Mouse (Mus musculus): ENCODE measurements at regions not wholly inside any gene's neighbourhood (a gene's known extent, or its start where the extent isn't known, plus 50 kb on each side); places are given as distances from the start of the nearest gene placed in this dataset.
"Not testable (repeated sequence)": the region's sequence is repeated elsewhere in the genome, so short reads cannot be mapped to it uniquely, and the experiment has no call there.

DNA sequence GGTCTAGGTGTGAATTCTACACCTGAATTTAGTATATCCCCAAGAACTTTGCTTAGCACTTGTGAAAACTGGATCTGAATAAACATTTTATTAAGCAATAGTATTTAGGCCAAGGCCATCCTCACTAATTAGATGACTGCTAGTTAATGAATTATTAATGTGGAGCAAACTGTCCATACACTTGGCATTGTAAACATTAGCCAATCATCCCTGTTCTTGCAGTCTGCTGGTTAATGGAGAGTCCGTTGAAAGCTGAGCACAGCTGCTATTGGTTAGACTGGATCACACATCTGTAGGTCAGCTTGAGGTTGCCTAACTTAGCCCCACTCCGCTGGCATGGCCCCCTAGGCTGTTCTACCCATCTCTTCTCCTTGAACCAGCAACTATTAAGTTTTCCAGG is 826.2 kb upstream of the 4930452B06Rik start:
- no peak for DNase-seq (ENCODE audit: low spot score in 2 of 2)

DNA sequence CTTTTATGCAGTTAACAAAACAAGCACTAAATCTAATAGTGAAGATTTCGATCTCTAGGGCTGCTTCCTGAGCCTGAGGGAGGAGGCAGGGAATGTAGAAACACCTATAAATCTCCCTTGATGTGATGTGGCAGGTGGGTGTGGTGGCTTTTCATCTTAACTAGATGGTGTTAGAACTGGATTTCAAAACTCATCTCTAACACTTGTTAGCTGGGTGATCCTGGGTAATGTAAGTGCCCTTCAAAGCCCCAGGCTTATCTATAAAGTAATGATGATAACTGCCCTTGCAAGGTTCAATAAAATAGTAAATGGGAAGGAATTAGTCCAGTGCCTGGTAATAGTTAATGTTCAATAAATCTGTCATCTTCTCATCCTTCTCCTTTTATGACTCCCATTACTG is 822.5 kb upstream of the 4930452B06Rik start:
- no peak for DNase-seq (ENCODE audit: low spot score in 2 of 2)

DNA sequence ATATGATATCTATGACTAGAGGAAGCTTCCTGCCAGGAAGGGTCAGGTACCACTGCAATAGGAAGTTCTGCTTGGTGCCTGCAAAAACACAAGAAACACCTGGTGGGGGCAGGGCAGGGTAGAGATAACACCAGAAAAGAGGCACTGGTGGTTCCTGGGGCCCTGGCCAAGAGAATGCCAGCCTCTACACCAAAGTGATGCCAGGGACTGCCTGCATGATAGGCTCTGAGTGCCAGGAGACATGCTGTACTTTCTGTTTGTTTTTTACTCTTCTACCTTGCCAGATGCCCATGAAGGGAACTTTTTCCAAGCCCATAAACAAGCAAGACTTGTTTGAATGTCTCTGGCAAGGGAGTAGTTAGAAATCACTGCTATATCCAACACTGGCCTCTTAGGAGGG is 812.9 kb upstream of the 4930452B06Rik start:
- no peak for DNase-seq (ENCODE audit: low spot score in 2 of 2)

DNA sequence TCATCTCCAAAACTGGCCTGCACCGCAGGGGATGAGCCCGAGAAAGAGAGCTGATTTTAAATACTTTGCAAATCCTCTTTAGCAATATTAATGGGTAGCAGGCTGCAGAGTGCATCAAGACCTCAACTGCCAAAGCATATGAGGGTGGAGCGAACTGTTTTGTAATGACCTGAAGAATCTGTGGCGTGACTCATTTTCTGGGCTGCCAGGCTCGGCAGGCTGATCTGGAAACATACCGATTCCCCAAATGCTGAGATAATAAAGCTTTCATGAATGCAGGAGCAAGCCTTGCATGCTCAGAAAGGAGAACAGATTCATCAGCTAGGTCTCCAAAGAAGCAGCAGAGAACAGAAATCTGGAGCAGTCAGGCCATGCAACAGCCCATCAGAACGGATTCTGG is 809.1 kb upstream of the 4930452B06Rik start:
- no peak for DNase-seq (ENCODE audit: low spot score in 2 of 2)

DNA sequence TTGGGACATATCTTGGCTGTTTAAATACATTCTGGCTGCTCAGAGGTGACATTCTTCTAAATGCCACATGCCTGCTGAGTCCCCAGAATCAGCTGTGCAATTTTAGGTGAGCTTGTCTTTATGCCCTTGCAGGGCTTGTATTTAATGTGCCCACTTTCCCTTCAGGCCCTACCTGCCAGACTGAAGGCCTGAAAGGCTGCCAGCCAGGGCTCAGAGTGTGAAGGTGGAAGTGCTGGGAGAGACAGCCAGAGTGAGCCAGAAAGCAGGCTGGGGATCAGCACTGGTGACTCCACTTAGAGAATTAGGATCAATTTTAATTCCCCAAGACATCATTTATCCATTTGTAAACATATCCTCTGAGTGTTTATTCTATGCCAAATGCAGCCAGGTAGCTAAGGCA is 803.6 kb upstream of the 4930452B06Rik start:
- DNase-seq (ENCODE audit: low spot score in 2 of 2): no peak

DNA sequence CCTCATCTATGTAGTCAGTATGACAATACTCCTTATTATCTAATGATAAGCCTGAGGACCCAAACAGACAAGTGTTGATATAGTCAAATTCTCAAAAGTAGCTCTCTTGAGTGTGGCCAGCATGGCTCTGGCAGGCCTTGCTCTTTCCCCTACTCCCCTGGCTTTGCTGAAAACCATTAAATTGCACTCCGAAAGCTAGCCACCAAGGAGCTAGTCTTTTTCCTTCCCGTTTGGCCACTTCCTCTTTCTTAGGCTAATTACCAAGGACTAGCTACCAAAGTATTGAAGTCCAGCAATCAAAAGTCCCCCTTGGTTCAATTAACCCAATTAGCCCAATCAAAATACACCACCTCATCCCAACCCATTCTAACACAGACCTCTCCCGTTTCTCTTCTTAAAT is 802.6 kb upstream of the 4930452B06Rik start:
- no peak for DNase-seq (ENCODE audit: low spot score in 2 of 2)

DNA sequence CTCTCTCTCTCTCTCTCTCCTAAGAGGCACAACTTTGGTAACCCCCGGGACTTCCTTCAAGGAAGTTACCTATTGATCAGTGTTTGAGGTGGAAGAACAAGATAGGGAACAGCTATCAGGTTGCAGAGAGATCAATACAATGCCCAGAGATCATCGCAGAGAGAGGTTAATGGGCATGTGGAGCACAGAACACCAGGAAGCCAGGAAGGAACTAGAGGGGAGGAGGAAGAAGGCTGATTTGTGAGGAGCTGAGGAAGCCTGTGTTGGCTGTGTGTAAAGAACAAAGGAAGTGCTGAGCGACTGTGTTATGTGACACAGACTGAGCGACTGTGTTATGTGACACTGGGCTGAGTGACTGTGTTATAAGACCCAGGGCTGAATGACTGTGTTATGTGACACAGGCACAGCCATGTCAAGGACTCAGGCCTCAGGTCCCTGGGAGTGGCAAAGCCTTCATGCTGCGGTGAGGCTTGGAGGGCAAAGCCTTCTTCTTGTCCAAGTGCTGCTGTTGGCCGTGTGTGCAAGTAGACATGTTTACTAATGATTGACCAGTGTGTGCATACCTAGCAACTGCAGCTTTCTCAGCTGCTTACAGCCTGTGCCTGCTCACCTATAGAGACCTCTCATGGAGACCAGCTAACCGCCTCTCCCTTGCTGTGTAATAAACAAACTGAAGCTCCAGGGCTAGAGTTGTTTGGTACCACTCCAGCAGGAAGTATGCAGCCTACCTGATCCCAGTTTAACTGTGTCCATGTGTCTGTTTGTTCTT is 801.8 kb upstream of the 4930452B06Rik start:
- DNase-seq (ENCODE audit: low spot score in 2 of 2): no peak

DNA sequence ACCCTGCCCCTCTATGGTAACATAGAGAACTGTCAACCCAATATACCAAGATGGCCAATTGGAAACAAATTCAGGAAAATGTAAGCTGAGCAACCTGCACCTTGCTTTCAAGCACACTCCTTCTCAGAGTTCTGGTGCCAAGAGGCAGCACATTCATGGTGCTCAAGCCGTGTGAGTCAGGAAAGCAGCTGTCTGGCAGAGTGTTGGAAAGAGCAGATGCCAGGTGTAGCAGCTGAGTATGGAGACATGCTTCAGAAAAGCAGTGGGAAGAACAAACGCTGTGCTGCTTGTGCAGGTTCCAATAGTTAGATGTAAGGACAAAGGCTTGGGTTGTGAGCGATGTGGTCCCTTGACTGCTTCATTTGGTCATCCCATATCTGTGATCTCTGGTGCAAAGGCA is 794.0 kb upstream of the 4930452B06Rik start:
- DNase-seq (ENCODE audit: low spot score in 2 of 2): peak; percentile 10 to 26

DNA sequence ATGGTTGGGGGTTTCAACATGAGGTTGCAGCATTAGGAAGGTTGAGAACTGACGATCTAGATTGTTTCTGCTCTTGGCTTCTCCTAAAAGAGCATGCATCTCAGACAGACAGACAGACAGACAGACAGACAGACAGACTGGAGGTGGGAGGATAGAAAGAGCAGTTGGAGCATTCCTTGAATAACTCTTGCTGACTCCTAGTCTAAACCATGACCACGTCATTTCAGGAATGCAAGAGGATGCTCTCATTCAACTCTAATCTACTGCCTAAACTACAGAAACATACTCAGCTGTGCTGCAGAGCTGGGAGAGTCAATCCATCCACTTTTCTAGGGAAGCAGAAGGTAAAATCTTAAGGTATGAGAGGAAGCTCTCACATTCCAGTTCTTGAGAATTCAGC is 792.8 kb upstream of the 4930452B06Rik start:
- DNase-seq (ENCODE audit: low spot score in 2 of 2): no peak

DNA sequence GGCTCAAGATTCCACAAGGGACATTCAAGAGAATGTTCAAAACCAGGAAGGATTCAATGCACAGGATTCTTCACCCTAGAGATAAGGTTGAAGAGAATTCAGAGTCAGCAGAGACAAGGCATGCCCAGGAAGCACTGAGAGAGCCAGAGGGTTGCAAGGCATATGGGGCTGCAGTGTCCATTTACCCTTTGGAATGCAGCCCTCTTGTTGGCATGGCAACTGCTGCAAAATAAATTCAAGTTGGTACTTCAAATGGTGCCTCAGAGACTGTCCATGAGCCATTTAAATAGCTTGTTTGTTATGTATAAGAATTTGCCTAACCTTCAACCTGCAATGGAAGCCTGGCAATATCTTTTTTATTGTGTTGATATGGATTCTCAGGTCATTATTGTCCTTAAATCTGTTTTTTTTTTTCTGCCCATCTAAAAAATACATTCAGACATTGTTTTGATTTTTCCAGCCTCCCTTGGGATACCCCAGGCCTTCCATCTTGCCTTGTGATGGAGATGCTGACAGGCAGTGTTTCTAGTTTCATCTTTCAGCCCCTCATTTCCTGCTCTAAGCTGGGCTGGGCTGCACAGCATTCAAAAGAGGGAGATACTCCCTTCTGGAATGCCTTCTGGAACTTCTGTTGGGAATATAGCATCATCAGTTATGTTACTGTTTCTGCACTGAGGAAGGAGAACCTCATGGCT is 791.9 kb upstream of the 4930452B06Rik start:
- DNase-seq (ENCODE audit: low spot score in 2 of 2): no peak

DNA sequence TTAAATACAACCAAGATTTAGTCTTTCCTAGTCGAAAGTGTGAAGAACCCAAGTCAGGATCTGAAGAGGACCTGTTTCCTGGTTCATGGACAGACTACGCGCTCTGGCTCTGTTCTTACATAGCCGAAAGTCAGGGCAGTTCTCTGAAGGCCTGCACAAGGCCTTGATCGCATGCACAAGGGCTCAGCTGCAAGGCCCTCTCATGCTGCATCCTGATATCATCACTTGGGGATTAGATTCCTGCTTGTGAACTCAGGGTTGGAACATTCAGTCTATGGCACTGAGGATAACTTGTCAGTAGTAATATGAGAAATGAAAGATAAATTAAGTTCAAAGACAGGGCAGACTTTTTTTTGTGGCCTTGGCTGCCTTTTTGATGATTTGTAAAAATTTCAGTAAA is 789.9 kb upstream of the 4930452B06Rik start:
- DNase-seq (ENCODE audit: low spot score in 2 of 2): no peak

DNA sequence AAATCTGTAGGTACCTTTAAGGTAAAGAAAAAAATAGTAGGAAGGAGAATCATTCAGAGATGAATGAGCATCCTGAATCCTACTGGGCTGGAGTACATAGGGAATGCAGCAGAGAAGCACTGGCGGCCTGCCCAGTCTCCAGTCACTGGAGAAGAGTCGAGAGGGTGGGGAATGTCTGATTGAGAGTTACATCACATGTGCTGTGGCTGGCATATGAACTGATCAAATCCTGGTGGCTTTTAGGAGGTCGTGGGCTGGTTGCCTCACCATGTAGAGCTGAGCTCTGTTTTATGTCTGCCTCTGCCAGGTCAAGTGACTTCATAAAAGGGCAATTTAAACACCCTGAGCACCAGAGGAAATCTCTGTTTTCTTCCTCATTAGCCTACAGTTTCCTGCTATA is 783.9 kb upstream of the 4930452B06Rik start:
- DNase-seq (ENCODE audit: low spot score in 2 of 2): peak; percentile 14 to 28

DNA sequence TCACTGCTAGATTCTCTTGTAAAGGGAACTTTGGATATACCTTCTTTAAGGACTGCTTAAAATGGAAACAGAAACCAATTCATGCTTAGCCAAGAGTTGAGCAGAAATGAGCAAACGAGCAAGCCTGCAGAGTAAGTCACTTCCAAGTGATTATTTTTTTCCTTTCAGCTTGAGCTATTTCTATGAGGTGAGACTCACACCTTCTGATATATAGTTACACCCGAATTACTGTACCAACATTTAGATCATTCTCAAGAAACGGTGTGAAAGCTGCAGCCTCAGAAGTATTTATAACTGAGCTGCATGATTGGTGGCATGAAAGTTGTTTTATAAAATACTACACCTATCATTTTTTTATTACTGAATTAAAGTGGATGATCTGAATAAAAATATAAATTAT is 771.9 kb upstream of the 4930452B06Rik start:
- DNase-seq (ENCODE audit: low spot score in 2 of 2): no peak

DNA sequence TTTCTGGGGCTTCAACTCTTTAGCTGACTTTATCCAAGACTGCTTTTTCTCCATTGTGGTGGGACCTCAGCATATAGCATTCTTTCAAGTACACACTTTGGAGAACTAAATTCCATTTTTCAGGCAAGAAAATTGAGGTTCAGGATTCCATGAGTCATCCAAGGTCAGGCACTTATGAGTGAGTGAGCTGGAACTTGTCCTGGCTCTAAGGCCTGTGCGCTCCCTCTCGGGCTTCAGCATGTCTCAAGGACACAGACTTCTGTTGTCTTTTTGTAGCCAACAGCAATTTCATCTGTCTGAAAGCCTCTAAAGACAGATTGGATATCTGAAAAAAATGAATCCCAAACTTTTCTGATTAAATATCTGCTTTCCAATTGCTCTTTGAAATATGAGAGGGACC is 769.1 kb upstream of the 4930452B06Rik start:
- no peak for DNase-seq (ENCODE audit: low spot score in 2 of 2)

DNA sequence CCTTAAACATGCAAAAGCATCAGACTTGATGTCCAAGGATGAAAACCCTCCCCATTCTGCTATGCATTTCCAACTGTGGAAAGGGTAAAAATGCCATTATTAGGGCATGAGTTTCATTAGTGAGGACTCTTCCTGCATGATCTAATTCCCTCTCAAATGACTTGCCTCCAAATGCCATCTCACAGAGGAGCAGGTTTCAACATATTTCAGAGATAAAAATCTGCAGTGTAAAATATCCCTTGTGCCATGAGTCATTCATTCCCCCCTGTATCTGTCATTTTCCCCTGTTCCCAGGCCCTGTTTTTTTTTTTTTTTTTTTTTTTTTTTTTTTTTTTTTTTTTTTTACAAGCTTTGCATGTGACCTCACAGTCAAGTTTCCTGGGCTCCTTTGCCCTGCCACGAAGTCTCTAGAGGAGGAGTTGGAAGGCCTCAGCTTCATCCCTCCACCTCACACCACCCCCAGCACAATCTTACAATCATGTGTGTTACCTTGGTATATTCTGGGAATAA is 767.1 kb upstream of the 4930452B06Rik start:
- no peak for DNase-seq (ENCODE audit: low spot score in 2 of 2)

DNA sequence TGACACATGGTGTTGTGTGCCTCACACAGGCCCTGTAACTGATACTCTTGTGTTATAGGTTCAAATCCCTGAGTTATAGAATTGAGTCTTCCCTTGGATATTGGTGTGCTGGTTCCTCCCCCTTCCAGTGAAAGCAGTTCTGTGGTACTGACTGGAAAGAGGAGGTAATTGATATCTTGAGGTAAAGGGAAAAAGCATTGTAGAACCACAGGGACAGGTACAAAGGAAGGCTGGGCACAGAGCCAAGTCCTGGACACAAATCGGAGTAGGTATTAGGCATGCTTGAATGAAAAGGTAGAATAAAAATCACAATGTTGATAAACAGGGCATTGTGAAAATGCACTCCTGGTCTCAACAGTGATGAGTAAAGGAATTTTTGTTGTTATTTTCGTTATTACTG is 765.8 kb upstream of the 4930452B06Rik start:
- no peak for DNase-seq (ENCODE audit: low spot score in 2 of 2)

DNA sequence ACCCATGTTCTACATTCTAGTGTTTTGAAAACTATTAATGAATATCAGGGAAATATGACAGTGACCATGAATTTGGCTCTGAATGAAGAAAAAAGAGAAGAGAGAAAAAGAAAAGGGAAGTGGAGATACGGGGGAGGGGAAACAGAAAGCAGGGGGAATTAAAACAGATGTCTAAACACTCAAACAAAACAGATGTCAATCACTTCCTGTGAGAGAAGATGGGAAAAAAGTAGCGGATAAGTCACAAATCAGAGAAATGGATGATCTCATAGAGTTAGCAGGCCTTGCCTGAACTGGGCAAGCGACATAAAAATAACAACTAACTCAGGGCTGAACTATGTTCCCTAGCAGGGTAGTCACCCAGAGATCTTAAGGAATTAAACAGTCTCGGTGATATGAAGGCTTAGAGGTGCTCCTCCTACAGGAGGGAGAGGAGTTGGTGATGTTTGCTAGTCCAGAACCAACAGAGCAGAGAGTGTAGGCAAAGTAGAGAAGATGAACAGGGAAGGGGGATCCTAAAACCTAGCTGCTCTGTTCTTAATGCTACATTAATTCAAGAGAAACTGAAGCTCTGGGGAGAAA is 745.9 kb upstream of the 4930452B06Rik start:
- no peak for DNase-seq (ENCODE audit: low spot score in 2 of 2)

DNA sequence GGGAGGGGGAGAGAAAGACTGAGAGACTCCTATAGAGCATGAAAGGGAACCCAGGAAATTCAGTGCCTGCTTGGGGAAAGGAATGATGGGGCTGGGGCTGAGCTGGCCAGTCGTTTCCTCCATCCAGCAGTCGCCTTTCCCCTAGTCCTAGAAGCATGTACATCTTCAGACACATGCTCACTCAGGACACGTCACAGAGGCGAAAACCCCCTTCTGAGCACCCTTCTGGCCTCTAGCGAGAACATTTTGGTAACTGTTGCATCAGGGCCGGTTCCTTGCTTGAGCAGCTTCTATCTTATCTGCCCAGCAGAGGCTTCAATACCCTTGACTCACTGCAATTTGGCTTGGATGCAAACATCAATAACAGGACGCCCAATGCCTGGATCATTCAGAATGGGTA is 737.6 kb upstream of the 4930452B06Rik start:
- DNase-seq (ENCODE audit: low spot score in 2 of 2): no peak

DNA sequence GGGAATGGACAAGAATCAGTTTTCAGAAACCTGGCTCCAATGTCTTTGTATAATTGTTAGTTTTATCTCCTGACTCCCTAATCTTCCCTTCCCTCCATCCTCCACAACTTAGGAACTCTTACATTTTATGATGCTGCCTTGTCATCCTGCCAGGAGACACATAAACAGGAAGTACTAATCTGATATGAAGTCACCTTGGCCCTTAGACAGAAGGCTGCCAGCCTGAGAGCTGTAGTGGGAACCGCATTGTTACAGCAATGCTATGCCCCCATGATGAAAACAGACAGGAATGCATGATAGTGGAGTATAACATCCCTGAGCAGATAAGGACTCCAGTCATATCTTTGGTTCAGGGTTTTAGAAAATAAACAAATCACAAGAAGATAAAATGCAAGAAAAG is 734.8 kb upstream of the 4930452B06Rik start:
- no peak for DNase-seq (ENCODE audit: low spot score in 2 of 2)

DNA sequence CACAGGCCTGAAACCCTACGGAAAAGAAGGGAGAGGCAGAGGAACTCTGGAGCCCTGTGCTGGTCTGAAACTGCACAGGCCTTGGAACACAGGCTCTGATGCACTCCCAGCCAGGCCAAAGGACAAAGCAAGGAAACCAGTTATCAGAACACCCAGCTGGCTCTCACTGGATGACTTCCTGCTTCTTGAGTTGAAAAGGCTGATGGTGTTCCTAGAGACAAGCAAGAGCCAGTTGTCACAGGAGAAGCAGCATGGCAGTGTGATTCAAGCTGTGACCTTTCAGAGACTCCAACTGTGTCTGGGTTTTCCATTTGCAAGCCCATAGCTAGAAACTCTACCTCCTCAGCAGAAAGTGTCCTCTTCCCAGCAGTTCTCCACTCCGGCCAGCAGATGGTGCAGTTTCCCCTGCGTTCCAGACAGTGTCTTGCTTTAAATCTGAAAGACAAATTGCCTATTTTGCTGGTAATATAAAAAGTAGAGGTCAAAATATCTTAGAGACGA is 727.3 kb upstream of the 4930452B06Rik start:
- peak; percentile 84 to 85 for DNase-seq (ENCODE audit: low spot score in 2 of 2)

DNA sequence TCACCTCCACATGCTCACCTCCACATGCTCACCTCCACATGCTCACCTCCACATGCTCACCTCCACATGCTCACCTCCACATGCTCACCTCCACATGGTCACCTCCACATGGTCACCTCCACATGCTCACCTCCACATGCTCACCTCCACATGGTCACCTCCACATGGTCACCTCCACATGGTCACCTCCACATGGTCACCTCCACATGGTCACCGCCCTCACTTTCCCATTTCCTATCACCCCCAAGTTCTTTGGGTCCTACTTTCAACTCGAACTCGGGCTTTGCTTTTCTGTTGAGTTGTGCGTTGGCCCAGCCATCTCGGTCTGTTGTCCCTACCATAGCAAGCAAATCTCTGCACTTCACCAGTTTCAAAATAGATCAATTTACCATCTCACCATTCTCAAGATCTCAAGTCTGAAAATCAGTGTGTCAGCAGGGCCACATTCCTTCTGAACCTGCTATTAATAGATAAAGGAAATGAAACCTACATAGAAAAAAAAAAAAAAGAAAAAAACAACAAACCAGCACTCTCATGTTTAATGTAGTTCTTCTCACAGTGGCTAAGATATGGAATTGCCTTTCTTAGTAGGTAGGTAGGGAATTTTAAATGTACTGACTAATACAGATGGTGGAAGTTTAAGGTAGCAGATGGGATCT is 724.0 kb upstream of the 4930452B06Rik start:
- DNase-seq (ENCODE audit: low spot score in 2 of 2): not testable (repeated sequence)

DNA sequence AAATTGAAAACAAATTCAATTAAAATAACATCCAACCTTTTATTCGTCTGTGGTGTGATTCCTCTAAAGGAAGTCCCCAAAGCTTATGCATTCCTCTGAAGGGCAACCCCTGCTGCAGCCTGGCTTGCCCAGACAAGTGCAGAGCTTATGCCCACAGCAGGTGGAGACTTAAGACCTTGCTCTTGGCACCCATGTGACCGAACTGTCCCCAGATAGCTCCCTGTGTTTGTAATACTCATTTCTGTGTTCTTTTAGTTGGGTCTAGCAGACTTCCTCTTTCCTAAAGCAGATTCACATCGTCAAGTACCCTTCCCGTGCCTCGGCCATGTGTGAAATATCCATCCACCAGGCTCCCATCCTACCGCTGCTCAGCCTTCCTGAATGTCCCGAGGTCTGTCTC is 723.1 kb upstream of the 4930452B06Rik start:
- DNase-seq (ENCODE audit: low spot score in 2 of 2): no peak
